Mouse (Mus musculus): ENCODE data around the gene Gm32687. TPM values are rescaled to one million over a fixed set of nuclear protein-coding genes. Genes with fewer than 3 reads are reported as not detected.
"Not testable (repeated sequence)": the region's sequence is repeated elsewhere in the genome, so short reads cannot be mapped to it uniquely, and the experiment has no call there.

The Gm32687 gene
- 1 to 10 TPM; 2.1 to 3.8 TPM for total RNA-seq (2021)
- long read RNA-seq, experiment 1, partial matches to known transcripts: 0 of 5 reads
- long read RNA-seq, experiment 1, other reads (novel, unspliced or antisense): 1 of 5 reads
- long read RNA-seq, experiment 2, partial matches to known transcripts: 0 of 5 reads
- long read RNA-seq, experiment 2, other reads (novel, unspliced or antisense): 1 of 5 reads

GRCm38 (mm10) chr10:81863409-81864407 is at the start of gene Gm32687:
TSS of gene Gm32687 (plus strand) at chr10:81863934.
- DNase-seq (ENCODE audit: low spot score in 2 of 2): peak in 1 of 2 experiments; percentile 1

GRCm38 (mm10) chr10:81846219-81846618 is 17.5 kb upstream of the Gm32687 start:
- not testable (repeated sequence) for DNase-seq (ENCODE audit: low spot score in 2 of 2)

GRCm38 (mm10) chr10:81929842-81930743 is 66.4 kb downstream of the Gm32687 start, which contains the start of gene Zfp781:
TSS of gene Zfp781 (minus strand) at chr10:81930480.
- DNase-seq (ENCODE audit: low spot score in 2 of 2): not testable (repeated sequence)

Other genes with a start within 250 kb of the Gm32687 start
- gene Sirt6, start 236.1 kb upstream of the Gm32687 start, total RNA-seq (2021): 10 to 100 TPM; 26.2 to 26.6 TPM
- gene Ankrd24, start 235.4 kb upstream of the Gm32687 start, total RNA-seq (2021): 10 to 100 TPM; 44.4 to 46.4 TPM
- 1 to 10 TPM; 4.3 to 5.8 TPM for gene Gm10778, start 214.9 kb upstream of the Gm32687 start, total RNA-seq (2021)
- 10 to 100 TPM in 1 of 2 experiments, 1 to 10 TPM in 1; 8.6 to 10.6 TPM for gene Zfp433, start 159.1 kb upstream of the Gm32687 start, total RNA-seq (2021)
- gene Gm3055, start 92.8 kb upstream of the Gm32687 start, total RNA-seq (2021): 10 to 100 TPM; 12.5 to 14.8 TPM
- 1 to 10 TPM; 3.0 to 3.2 TPM for gene Gm4767, start 51.7 kb upstream of the Gm32687 start, total RNA-seq (2021)
- gene Zfp781, start 66.5 kb downstream of the Gm32687 start, total RNA-seq (2021): 1 to 10 TPM; 4.2 to 5.9 TPM
- gene Zfp873, start 184.2 kb downstream of the Gm32687 start, total RNA-seq (2021): 10 to 100 TPM; 11.9 to 12.4 TPM
- 1 to 10 TPM; 8.9 to 9.0 TPM for gene BC024063, start 219.4 kb downstream of the Gm32687 start, total RNA-seq (2021)

All from left cerebral cortex, adult 18-20 months (tissue).